Mouse (Mus musculus): Measurements from ENCODE around the gene Snca. TPM values are rescaled to one million over a fixed set of nuclear protein-coding genes. Genes with fewer than 3 reads are reported as not detected.

Gene Snca
- polyA plus RNA-seq, 1 experiment from 2014 or later: 93.8 TPM

DNA sequence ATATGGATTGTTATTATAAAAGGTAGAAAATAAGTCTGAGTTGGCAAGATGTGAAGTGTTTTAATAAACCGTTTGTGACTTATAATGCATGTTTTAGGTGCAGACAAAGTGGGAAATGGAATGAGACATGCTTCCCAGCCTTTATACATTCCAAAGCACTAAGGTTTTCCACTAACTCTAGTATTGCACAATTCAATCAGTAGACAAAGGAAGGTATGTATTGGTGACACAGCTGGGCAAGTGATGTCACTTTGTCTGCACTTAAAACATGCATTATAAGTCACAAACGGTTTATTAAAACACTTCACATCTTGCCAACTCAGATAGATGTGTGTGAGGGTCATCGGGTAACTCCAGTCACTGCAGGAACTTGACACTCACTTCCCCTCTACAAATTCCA is 16.1 kb downstream of the Snca start:
- DNase-seq (ENCODE audit: low spot score): no peak
- Histone ChIP-seq H3K4me2 (no peak overlapping the region), H3K9me3 (ENCODE audit: control insufficient read depth, low read length) (no peaks in the 10 kb centered on the region), H3K4me1 (replicated peaks; ENCODE audit: control insufficient read depth, insufficient read depth, low read length) (no peaks in the 10 kb centered on the region), H3K27ac (ENCODE audit: low read depth, low read length) (no peak overlapping the region), H3K9ac (ENCODE audit: low read depth, low read length) (no peak overlapping the region), H3K27me3 (replicated peaks; ENCODE audit: control insufficient read depth, insufficient read depth, low read length) (no peaks in the 10 kb centered on the region), H3K4me3 (ENCODE audit: low read depth, low read length) (no peak overlapping the region), H3K36me3 (ENCODE audit: control insufficient read depth, insufficient read depth, low read length) (no peaks in the 10 kb centered on the region)
- ATAC-seq (replicated peaks; ENCODE audit: low FRiP score): no peak
- 81% methylated on average over 3 of the region's 3 CpGs for WGBS

- 93% methylated on average over 1 of the region's 1 CpGs for WGBS
- Histone ChIP-seq H3K27ac (ENCODE audit: low read depth, low read length) (no peak overlapping the region), H3K4me3 (ENCODE audit: low read depth, low read length) (no peak overlapping the region), H3K9me3 (ENCODE audit: control insufficient read depth, low read length) (no peaks in the 10 kb centered on the region), H3K36me3 (ENCODE audit: control insufficient read depth, insufficient read depth, low read length) (no peaks in the 10 kb centered on the region), H3K4me2 (no peak overlapping the region), H3K9ac (ENCODE audit: low read depth, low read length) (no peak overlapping the region), H3K27me3 (replicated peaks; ENCODE audit: control insufficient read depth, insufficient read depth, low read length) (no peaks in the 10 kb centered on the region), H3K4me1 (replicated peaks; ENCODE audit: control insufficient read depth, insufficient read depth, low read length) (no peaks in the 10 kb centered on the region)
- ATAC-seq (replicated peaks; ENCODE audit: low FRiP score) (no peak), DNase-seq (ENCODE audit: low spot score) (no peak)
Measured at GRCm38 (mm10) chr6:60798266-60798665, 31.4 kb downstream of the Snca start.

- Histone ChIP-seq H3K27ac (ENCODE audit: low read depth, low read length) (no peak overlapping the region), H3K9ac (ENCODE audit: low read depth, low read length) (no peak overlapping the region), H3K9me3 (ENCODE audit: control insufficient read depth, low read length) (no peaks in the 10 kb centered on the region), H3K36me3 (ENCODE audit: control insufficient read depth, insufficient read depth, low read length) (no peaks in the 10 kb centered on the region), H3K27me3 (replicated peaks; ENCODE audit: control insufficient read depth, insufficient read depth, low read length) (no peaks in the 10 kb centered on the region), H3K4me2 (no peak overlapping the region), H3K4me3 (ENCODE audit: low read depth, low read length) (no peak overlapping the region), H3K4me1 (replicated peaks; ENCODE audit: control insufficient read depth, insufficient read depth, low read length) (no peaks in the 10 kb centered on the region)
- DNase-seq (ENCODE audit: low spot score) (no peak), ATAC-seq (replicated peaks; ENCODE audit: low FRiP score) (no peak)
- 91% methylated on average over 3 of the region's 3 CpGs for WGBS
Measured at GRCm38 (mm10) chr6:60793659-60794365, 35.8 kb downstream of the Snca start.

- no peak overlapping the region for H3K4me3 ChIP-seq (ENCODE audit: low read depth, low read length)
- no peak overlapping the region for H3K4me2 ChIP-seq
- no peak for DNase-seq (ENCODE audit: low spot score)
- no peak overlapping the region for H3K27ac ChIP-seq (ENCODE audit: low read depth, low read length)
- 94% methylated on average over 1 of the region's 1 CpGs for WGBS
- H3K36me3 ChIP-seq (ENCODE audit: control insufficient read depth, insufficient read depth, low read length): no peaks in the 10 kb centered on the region
- H3K27me3 ChIP-seq (replicated peaks; ENCODE audit: control insufficient read depth, insufficient read depth, low read length): no peaks in the 10 kb centered on the region
- no peak for ATAC-seq (replicated peaks; ENCODE audit: low FRiP score)
- H3K9ac ChIP-seq (ENCODE audit: low read depth, low read length): no peak overlapping the region
- H3K9me3 ChIP-seq (ENCODE audit: control insufficient read depth, low read length): no peaks in the 10 kb centered on the region
- H3K4me1 ChIP-seq (replicated peaks; ENCODE audit: control insufficient read depth, insufficient read depth, low read length): no peaks in the 10 kb centered on the region
Measured at GRCm38 (mm10) chr6:60786955-60787354, 42.7 kb downstream of the Snca start.

GRCm38 (mm10) chr6:60771899-60772298 is 57.8 kb downstream of the Snca start:
- 85% methylated on average over 1 of the region's 1 CpGs for WGBS
- H3K27me3 ChIP-seq (replicated peaks; ENCODE audit: control insufficient read depth, insufficient read depth, low read length): no peaks in the 10 kb centered on the region

GRCm38 (mm10) chr6:60765696-60766095 is 64.0 kb downstream of the Snca start:
- H3K27ac ChIP-seq (ENCODE audit: low read depth, low read length): no peak overlapping the region
- H3K9me3 ChIP-seq (ENCODE audit: control insufficient read depth, low read length): no peaks in the 10 kb centered on the region
- no peaks in the 10 kb centered on the region for H3K4me1 ChIP-seq (replicated peaks; ENCODE audit: control insufficient read depth, insufficient read depth, low read length)
- WGBS: 86% methylated on average over 3 of the region's 3 CpGs
- no peaks in the 10 kb centered on the region for H3K27me3 ChIP-seq (replicated peaks; ENCODE audit: control insufficient read depth, insufficient read depth, low read length)
- DNase-seq (ENCODE audit: low spot score) (no peak), ATAC-seq (replicated peaks; ENCODE audit: low FRiP score) (no peak)
- H3K4me3 ChIP-seq (ENCODE audit: low read depth, low read length): no peak overlapping the region
- no peak overlapping the region for H3K9ac ChIP-seq (ENCODE audit: low read depth, low read length)
- H3K36me3 ChIP-seq (ENCODE audit: control insufficient read depth, insufficient read depth, low read length): no peaks in the 10 kb centered on the region
- no peak overlapping the region for H3K4me2 ChIP-seq

More at GRCm38 (mm10) chr6:60771899-60772298, 57.8 kb downstream of the Snca start:
- no peak overlapping the region for H3K4me3 ChIP-seq (ENCODE audit: low read depth, low read length)
- ATAC-seq (replicated peaks; ENCODE audit: low FRiP score) (no peak), DNase-seq (ENCODE audit: low spot score) (no peak)
- H3K4me1 ChIP-seq (replicated peaks; ENCODE audit: control insufficient read depth, insufficient read depth, low read length): no peaks in the 10 kb centered on the region
- no peak overlapping the region for H3K27ac ChIP-seq (ENCODE audit: low read depth, low read length)
- no peaks in the 10 kb centered on the region for H3K36me3 ChIP-seq (ENCODE audit: control insufficient read depth, insufficient read depth, low read length)
- H3K4me2 ChIP-seq: no peak overlapping the region
- no peaks in the 10 kb centered on the region for H3K9me3 ChIP-seq (ENCODE audit: control insufficient read depth, low read length)
- no peak overlapping the region for H3K9ac ChIP-seq (ENCODE audit: low read depth, low read length)

DNA sequence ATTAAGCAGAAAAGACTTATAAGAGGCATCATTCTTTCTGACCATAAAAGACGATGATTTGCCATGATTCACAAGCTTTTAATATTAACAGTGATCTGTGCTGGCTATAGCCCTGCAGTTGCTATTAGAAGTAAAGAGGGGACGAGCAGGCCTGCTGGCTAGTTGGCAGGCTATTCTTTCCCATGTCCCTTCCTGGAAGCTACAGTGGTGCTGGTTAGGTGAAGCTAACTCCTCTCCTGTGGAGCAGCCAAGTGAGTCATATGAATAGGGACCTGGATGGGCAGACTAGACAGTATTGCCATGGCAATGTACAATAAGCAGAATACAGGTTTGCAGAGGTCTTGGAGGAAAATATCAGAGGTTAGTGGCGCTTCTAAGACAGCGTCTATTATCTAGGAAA is 66.8 kb downstream of the Snca start:
- DNase-seq (ENCODE audit: low spot score): no peak
- H3K4me2 ChIP-seq: no peak overlapping the region
- H3K9ac ChIP-seq (ENCODE audit: low read depth, low read length): no peak overlapping the region
- H3K36me3 ChIP-seq (ENCODE audit: control insufficient read depth, insufficient read depth, low read length): no peaks in the 10 kb centered on the region
- H3K4me3 ChIP-seq (ENCODE audit: low read depth, low read length): no peak overlapping the region
- no peak overlapping the region for H3K27ac ChIP-seq (ENCODE audit: low read depth, low read length)
- ATAC-seq (replicated peaks; ENCODE audit: low FRiP score): no peak
- no peaks in the 10 kb centered on the region for H3K4me1 ChIP-seq (replicated peaks; ENCODE audit: control insufficient read depth, insufficient read depth, low read length)
- H3K27me3 ChIP-seq (replicated peaks; ENCODE audit: control insufficient read depth, insufficient read depth, low read length): no peaks in the 10 kb centered on the region
- 92% methylated on average over 4 of the region's 4 CpGs for WGBS
- H3K9me3 ChIP-seq (ENCODE audit: control insufficient read depth, low read length): no peaks in the 10 kb centered on the region

- H3K4me1 ChIP-seq (replicated peaks; ENCODE audit: control insufficient read depth, insufficient read depth, low read length): no peaks in the 10 kb centered on the region
- no peaks in the 10 kb centered on the region for H3K9me3 ChIP-seq (ENCODE audit: control insufficient read depth, low read length)
- no peak overlapping the region for H3K27ac ChIP-seq (ENCODE audit: low read depth, low read length)
- no peak for DNase-seq (ENCODE audit: low spot score)
- H3K36me3 ChIP-seq (ENCODE audit: control insufficient read depth, insufficient read depth, low read length): no peaks in the 10 kb centered on the region
- 72% methylated on average over 2 of the region's 2 CpGs for WGBS
- H3K9ac ChIP-seq (ENCODE audit: low read depth, low read length): no peak overlapping the region
- no peak overlapping the region for H3K4me3 ChIP-seq (ENCODE audit: low read depth, low read length)
- H3K4me2 ChIP-seq: no peak overlapping the region
- no peaks in the 10 kb centered on the region for H3K27me3 ChIP-seq (replicated peaks; ENCODE audit: control insufficient read depth, insufficient read depth, low read length)
- no peak for ATAC-seq (replicated peaks; ENCODE audit: low FRiP score)
Measured at GRCm38 (mm10) chr6:60761710-60762109, 67.9 kb downstream of the Snca start.

- Histone ChIP-seq H3K9ac (ENCODE audit: low read depth, low read length) (no peak overlapping the region), H3K4me2 (no peak overlapping the region), H3K4me1 (replicated peaks; ENCODE audit: control insufficient read depth, insufficient read depth, low read length) (no peaks in the 10 kb centered on the region), H3K27me3 (replicated peaks; ENCODE audit: control insufficient read depth, insufficient read depth, low read length) (no peaks in the 10 kb centered on the region), H3K9me3 (ENCODE audit: control insufficient read depth, low read length) (no peaks in the 10 kb centered on the region), H3K4me3 (ENCODE audit: low read depth, low read length) (no peak overlapping the region), H3K27ac (ENCODE audit: low read depth, low read length) (no peak overlapping the region), H3K36me3 (ENCODE audit: control insufficient read depth, insufficient read depth, low read length) (no peaks in the 10 kb centered on the region)
- no peak for ATAC-seq (replicated peaks; ENCODE audit: low FRiP score)
- 71% methylated on average over 1 of the region's 1 CpGs for WGBS
- no peak for DNase-seq (ENCODE audit: low spot score)
Measured at GRCm38 (mm10) chr6:60754975-60755374, 74.7 kb downstream of the Snca start.
